Comparison of ENCODE assay signal across 23 mouse cellular contexts in genomic region chr19:29643194-29643922, GRCm38 (mm10). TPM values are rescaled to one million over a fixed set of nuclear protein-coding genes. Genes with fewer than 3 reads are reported as not detected.
"Had no signal": no experiment of that assay in that cellular context is flagged by ENCODE, and none has a peak within 500 bp of the region (broad histone marks: within the 10 kb centered on the region; RNA-seq: fewer than 3 reads in every experiment).

No protein-coding gene starts in this region.

- H3K27ac ChIP-seq: lung, embryonic 15.5 days; macrophage; midbrain, embryonic 13.5 days; neural tube, embryonic 12.5 days; stomach, embryonic 15.5 days; stomach, postnatal 0 days had no signal

- H3K9ac ChIP-seq: liver, postnatal 0 days; lung, embryonic 15.5 days; midbrain, embryonic 13.5 days; neural tube, embryonic 12.5 days; stomach, embryonic 15.5 days had no signal

- H3K27me3 ChIP-seq: midbrain, embryonic 13.5 days; neural tube, embryonic 12.5 days; stomach, embryonic 15.5 days had no signal

- H3K9me3 ChIP-seq: lung, embryonic 15.5 days; midbrain, embryonic 13.5 days; neural tube, embryonic 12.5 days; stomach, embryonic 15.5 days had no signal

- DNase-seq: liver, postnatal 0 days; lung, adult 2 months; lung, postnatal 14 days; lung, postnatal 36 days; right cerebral cortex, postnatal 14 days; thymus, adult 2 months; thymus, postnatal 25 days; thymus, postnatal 4 days had no signal

- H3K4me2 ChIP-seq: lung, embryonic 15.5 days; midbrain, embryonic 11.5 days; midbrain, embryonic 13.5 days; neural tube, embryonic 12.5 days; stomach, embryonic 15.5 days had no signal

- H3K36me3 ChIP-seq: lung, embryonic 15.5 days; neural tube, embryonic 12.5 days had no signal

- H3K4me3 ChIP-seq: lung, embryonic 15.5 days; megakaryocyte, embryonic 14.5 days; midbrain, embryonic 13.5 days; neural tube, embryonic 12.5 days; stomach, embryonic 15.5 days had no signal

- H3K4me1 ChIP-seq: neural tube, embryonic 12.5 days; stomach, embryonic 15.5 days had no signal

- ATAC-seq: liver, postnatal 0 days; lung, postnatal 0 days; midbrain, embryonic 13.5 days had no signal

RNA-seq across cellular contexts. Expression of gene Mlana, which starts 54.3 kb away (rescaled TPM):
- total RNA-seq: megakaryocyte progenitor cell, adult 5-6 weeks; midbrain, postnatal 0 days; monocyte, adult 5-6 weeks; neutrophil, adult 5-6 weeks had no signal
- polyA plus RNA-seq: liver, postnatal 0 days; lung, embryonic 15.5 days; midbrain, embryonic 13.5 days; midbrain, postnatal 0 days; neural tube, embryonic 12.5 days; neural tube, embryonic 14.5 days; stomach, embryonic 15.5 days; stomach, postnatal 0 days; testis, adult 2 months had no signal
